Mouse (Mus musculus) limb, embryonic 10.5 days (tissue): ENCODE measurements at regions not wholly inside any gene's neighbourhood (a gene's known extent, or its start where the extent isn't known, plus 50 kb on each side); places are given as distances from the start of the nearest gene placed in this dataset.

Experiments used
- DNase-seq: peaks from one replicate; pipeline ENCODE4 v3.0.0-alpha.2; 2017; ENCODE audit warnings: low spot score
- H3K27ac ChIP-seq: fragments of 300-500 bp; sonication (generic); 2 replicates; pipeline ENCODE4 v1.5.1; 2016; ENCODE audit warnings: mild to moderate bottlenecking
- H3K27me3 ChIP-seq: fragments of 300-500 bp; sonication (generic); 2 replicates; pipeline ENCODE4 v1.6.1; 2016; ENCODE audit warnings: low read depth, mild to moderate bottlenecking; ENCODE audit not compliant: poor library complexity, severe bottlenecking
- H3K36me3 ChIP-seq: fragments of 300-500 bp; sonication (generic); 2 replicates; pipeline ENCODE4 v1.6.1; 2016; ENCODE audit warnings: mild to moderate bottlenecking, moderate library complexity
- H3K4me1 ChIP-seq: fragments of 300-500 bp; sonication (generic); 2 replicates; pipeline ENCODE4 v1.6.1; 2016
- H3K4me3 ChIP-seq: fragments of 300-500 bp; sonication (generic); 2 replicates; pipeline ENCODE4 v1.5.1; 2016; ENCODE audit warnings: mild to moderate bottlenecking, moderate library complexity
- H3K9me3 ChIP-seq: fragments of 300-500 bp; sonication (generic); replicated peaks from 2 replicates; pipeline ENCODE4 v1.6.1; 2016; ENCODE audit warnings: mild to moderate bottlenecking
- WGBS: fragments of 180-500 bp; shearing (Covaris S2); methylation state at CpG from one replicate; pipeline ENCODE4 v1.1.7; 2016; 5-methylcytosine and 5-hydroxymethylcytosine counted together

DNA sequence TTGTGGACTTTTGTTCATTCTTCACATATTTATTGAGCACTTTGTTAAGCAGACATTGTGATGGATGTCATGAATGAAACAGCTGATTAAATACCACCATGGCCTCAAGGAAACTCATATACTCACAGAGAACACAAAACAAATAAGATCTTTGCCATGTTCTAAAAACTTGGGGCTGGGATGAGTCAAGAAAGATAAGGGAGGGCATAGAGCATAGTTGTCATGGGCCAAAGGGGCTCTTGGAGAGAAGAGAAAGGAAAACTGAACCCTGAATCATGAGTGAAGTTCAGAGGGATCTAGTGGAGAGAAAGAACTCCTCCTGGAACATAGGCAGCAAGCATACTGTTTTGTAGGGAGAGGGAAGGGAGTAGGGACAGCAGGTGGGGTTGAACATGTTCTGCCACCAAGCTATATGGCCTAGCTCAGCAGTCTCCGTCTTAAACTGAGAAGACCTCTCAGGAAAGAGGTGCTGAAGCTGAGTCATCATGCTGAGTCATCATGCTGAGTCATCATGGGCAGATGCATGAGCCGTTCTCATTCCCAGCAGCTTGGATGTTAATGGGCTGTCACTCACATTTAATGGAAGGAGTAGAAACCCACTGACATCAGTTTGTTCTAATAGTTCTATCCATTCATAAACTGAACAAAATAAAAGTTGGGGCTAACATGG, 69.6 kb downstream of the Cetn3 start:
- Histone ChIP-seq H3K27me3 (no peaks in the 10 kb centered on the region), H3K36me3 (no peaks in the 10 kb centered on the region), H3K9me3 (no peaks in the 10 kb centered on the region), H3K4me1 (no peaks in the 10 kb centered on the region), H3K4me3 (no peak overlapping the region), H3K27ac (no peak overlapping the region)
- 77% methylated on average over 2 of the region's 2 CpGs for WGBS
- DNase-seq, result no peak

DNA sequence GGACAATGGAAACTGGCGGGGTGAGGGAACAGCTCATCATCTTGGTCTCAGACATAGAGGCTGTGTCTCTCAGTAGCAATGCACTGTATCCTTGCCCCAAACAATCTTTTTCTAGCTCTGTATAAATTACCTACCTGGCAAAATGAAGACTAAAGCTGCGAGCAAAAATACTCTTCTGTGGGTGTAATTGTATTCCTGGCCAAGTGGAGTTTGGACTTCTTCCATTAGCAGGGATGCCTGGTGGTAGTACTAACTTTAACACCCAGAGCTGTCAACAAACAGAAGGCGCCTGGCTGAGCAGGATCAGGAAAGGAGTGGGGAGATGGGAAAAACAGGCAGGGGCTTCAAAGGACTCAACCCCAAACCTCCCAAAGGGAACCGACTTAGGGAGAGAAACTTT, 73.2 kb downstream of the Cetn3 start:
- no peak for DNase-seq
- H3K4me1 ChIP-seq, result no peaks in the 10 kb centered on the region
- no peak overlapping the region for H3K27ac ChIP-seq
- WGBS, result 48% methylated on average over 4 of the region's 4 CpGs
- no peaks in the 10 kb centered on the region for H3K9me3 ChIP-seq
- no peak overlapping the region for H3K4me3 ChIP-seq
- no peaks in the 10 kb centered on the region for H3K27me3 ChIP-seq
- no peaks in the 10 kb centered on the region for H3K36me3 ChIP-seq

- no peak for DNase-seq
- no peaks in the 10 kb centered on the region for H3K36me3 ChIP-seq
- WGBS, result 90% methylated on average over 4 of the region's 4 CpGs
- no peak overlapping the region for H3K4me3 ChIP-seq
- no peak overlapping the region for H3K27ac ChIP-seq
- no peaks in the 10 kb centered on the region for H3K4me1 ChIP-seq
- H3K27me3 ChIP-seq, result no peaks in the 10 kb centered on the region
- H3K9me3 ChIP-seq, result no peaks in the 10 kb centered on the region
Measured at GRCm38 (mm10) chr13:81860683-81861082, 77.8 kb downstream of the Cetn3 start.

GRCm38 (mm10) chr13:81861886-81862600, 79.2 kb downstream of the Cetn3 start:
- Histone ChIP-seq H3K36me3 (no peaks in the 10 kb centered on the region), H3K9me3 (no peaks in the 10 kb centered on the region), H3K27me3 (no peaks in the 10 kb centered on the region), H3K27ac (no peak overlapping the region), H3K4me1 (no peaks in the 10 kb centered on the region), H3K4me3 (no peak overlapping the region)
- DNase-seq, result no peak
- 87% methylated on average over 5 of the region's 5 CpGs for WGBS

DNA sequence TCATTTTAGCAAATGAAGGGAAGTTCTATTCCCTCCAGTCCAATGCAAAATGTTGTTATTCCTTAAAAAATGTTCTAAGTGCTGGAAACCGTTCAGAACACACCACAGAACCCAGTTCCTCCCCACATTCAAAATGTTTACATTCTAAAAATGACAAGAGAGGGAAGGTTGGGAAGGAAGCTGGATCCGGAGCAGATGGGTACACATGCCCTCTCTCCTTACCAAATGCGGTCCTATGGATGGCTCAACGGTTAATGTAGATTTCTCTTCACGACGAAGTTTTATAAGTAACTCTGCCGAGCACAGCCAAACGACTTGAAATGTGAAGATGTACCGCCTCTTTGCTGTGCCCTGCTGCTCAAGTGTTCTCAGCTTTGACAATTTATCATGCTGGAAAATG, 88.3 kb downstream of the Cetn3 start:
- H3K4me1 ChIP-seq, result no peaks in the 10 kb centered on the region
- no peak overlapping the region for H3K4me3 ChIP-seq
- no peaks in the 10 kb centered on the region for H3K27me3 ChIP-seq
- H3K9me3 ChIP-seq, result no peaks in the 10 kb centered on the region
- no peak overlapping the region for H3K27ac ChIP-seq
- no peak for DNase-seq
- no peaks in the 10 kb centered on the region for H3K36me3 ChIP-seq
- WGBS, result 83% methylated on average over 9 of the region's 9 CpGs

- Histone ChIP-seq H3K4me3 (no peak overlapping the region), H3K27ac (no peak overlapping the region), H3K27me3 (no peaks in the 10 kb centered on the region), H3K4me1 (peaks cover 7% of the 10 kb centered on the region; the same call in 1 of the 2 replicates), H3K9me3 (no peaks in the 10 kb centered on the region), H3K36me3 (no peaks in the 10 kb centered on the region)
- DNase-seq, result no peak
- WGBS, result 43% methylated on average over 6 of the region's 6 CpGs
Measured at GRCm38 (mm10) chr13:81885879-81886278, 103.0 kb downstream of the Cetn3 start.

GRCm38 (mm10) chr13:81930266-81930665, 147.4 kb downstream of the Cetn3 start:
- H3K27me3 ChIP-seq, result no peaks in the 10 kb centered on the region
- H3K27ac ChIP-seq, result no peak overlapping the region
- no peaks in the 10 kb centered on the region for H3K9me3 ChIP-seq
- H3K4me3 ChIP-seq, result no peak overlapping the region
- DNase-seq, result no peak
- H3K36me3 ChIP-seq, result no peaks in the 10 kb centered on the region
- no peaks in the 10 kb centered on the region for H3K4me1 ChIP-seq
- WGBS, result 89% methylated on average over 4 of the region's 4 CpGs

GRCm38 (mm10) chr13:81931199-81931598, 148.3 kb downstream of the Cetn3 start:
- no peaks in the 10 kb centered on the region for H3K27me3 ChIP-seq
- H3K27ac ChIP-seq, result no peak overlapping the region
- H3K4me3 ChIP-seq, result no peak overlapping the region
- DNase-seq, result no peak
- no peaks in the 10 kb centered on the region for H3K4me1 ChIP-seq
- no peaks in the 10 kb centered on the region for H3K36me3 ChIP-seq
- H3K9me3 ChIP-seq, result no peaks in the 10 kb centered on the region
- whole genome bisulfite sequencing, result 97% methylated on average over 2 of the region's 2 CpGs

DNA sequence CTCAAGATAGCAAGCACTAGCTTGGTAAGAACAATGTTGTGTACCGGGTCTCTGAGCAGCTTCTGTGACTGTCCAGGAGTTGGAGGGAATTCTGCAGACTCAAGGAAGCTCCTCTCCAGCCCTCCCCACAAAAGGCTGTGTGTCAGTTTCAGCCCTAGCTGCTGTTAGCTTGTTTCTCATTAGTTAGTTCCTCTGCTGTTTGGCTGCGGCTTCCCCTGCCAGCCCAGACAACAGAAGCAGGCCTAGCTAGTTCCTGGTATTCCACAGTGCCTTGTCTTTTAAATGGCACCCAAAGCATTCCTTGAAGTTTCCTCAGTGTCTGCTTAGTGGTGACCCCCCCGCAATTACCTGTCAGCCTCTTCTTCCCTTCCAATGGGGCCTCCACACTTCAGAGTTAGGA, 154.2 kb downstream of the Cetn3 start:
- H3K27me3 ChIP-seq, result no peaks in the 10 kb centered on the region
- no peak overlapping the region for H3K27ac ChIP-seq
- WGBS, result 73% methylated on average over 3 of the region's 3 CpGs
- DNase-seq, result no peak
- no peaks in the 10 kb centered on the region for H3K9me3 ChIP-seq
- no peaks in the 10 kb centered on the region for H3K4me1 ChIP-seq
- H3K4me3 ChIP-seq, result no peak overlapping the region
- no peaks in the 10 kb centered on the region for H3K36me3 ChIP-seq

DNA sequence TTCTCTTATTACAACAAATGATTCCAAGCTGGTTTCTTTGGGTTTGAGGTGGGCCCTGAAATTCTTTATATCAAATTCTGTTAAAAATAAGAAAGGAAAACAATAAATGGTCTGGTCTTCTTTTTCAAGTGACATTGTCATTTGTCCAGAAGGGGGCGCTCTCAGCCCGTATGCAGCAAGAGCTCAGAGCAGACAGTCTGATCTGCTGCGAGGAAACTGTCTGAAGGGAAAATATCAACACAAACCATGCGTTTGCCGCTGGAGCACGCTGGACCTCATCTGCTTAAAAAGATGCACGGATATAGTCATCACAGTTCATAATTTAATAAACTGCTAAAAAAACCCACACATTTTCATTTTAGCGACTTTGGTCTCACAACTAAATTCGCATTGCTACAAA, 161.2 kb downstream of the Cetn3 start:
- Histone ChIP-seq H3K27ac (no peak overlapping the region), H3K4me1 (peaks cover 9% of the 10 kb centered on the region), H3K27me3 (no peaks in the 10 kb centered on the region), H3K9me3 (no peaks in the 10 kb centered on the region), H3K36me3 (no peaks in the 10 kb centered on the region), H3K4me3 (peak overlapping the region; percentile 28; the same call in 1 of the 2 replicates)
- WGBS, result 16% methylated on average over 9 of the region's 9 CpGs
- DNase-seq, result peak; percentile 86

DNA sequence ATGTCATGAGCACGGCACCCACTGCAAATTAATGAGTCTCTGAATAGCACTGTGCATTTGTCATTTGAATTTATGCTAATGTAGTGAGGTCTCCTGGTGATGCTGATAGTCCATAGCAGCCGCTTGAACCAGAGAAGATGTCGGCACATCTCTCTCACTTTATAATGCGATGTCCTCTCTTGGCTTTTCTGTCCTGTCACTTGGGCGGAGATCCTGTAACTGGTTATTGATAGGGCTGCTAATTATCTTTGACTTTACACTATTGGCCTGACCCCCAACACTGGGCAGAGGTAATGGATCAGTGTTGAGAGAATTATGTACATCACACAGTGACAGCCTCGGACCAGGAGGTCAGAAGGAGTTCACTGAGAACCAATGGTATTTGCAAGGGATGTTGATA, 161.6 kb downstream of the Cetn3 start:
- Histone ChIP-seq H3K27me3 (no peaks in the 10 kb centered on the region), H3K9me3 (no peaks in the 10 kb centered on the region), H3K27ac (no peak overlapping the region), H3K4me1 (peaks cover 9% of the 10 kb centered on the region), H3K36me3 (no peaks in the 10 kb centered on the region), H3K4me3 (peak overlapping the region; percentile 28; the same call in 1 of the 2 replicates)
- peak; percentile 30 for DNase-seq
- WGBS, result 32% methylated on average over 6 of the region's 6 CpGs

DNA sequence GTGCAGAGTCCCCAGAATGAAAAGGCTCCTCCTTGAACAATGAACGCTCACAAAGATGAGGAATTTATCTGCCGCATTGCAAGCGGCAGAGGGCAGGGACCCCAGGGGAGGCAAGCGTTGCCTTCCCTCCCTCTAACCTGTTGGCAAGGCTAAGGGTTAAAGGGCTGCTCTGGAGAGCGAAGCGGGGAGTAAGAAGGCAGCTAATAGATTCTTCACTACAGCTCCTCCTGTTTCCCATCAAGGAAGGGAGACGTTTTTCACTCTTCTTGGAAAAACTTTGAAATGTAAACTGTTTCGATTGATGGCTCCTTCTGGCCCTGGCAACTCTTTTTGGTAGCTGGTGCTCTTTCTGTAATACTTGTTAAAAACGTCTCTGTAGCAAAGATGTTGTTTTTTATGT, 162.9 kb downstream of the Cetn3 start:
- H3K4me3 ChIP-seq, result peak overlapping the region; percentile 22; the same call in 1 of the 2 replicates
- H3K36me3 ChIP-seq, result no peaks in the 10 kb centered on the region
- WGBS, result 5% methylated on average over 9 of the region's 9 CpGs
- H3K9me3 ChIP-seq, result no peaks in the 10 kb centered on the region
- H3K27ac ChIP-seq, result no peak overlapping the region
- peaks cover 9% of the 10 kb centered on the region for H3K4me1 ChIP-seq
- no peaks in the 10 kb centered on the region for H3K27me3 ChIP-seq
- peak; percentile 34 for DNase-seq

DNA sequence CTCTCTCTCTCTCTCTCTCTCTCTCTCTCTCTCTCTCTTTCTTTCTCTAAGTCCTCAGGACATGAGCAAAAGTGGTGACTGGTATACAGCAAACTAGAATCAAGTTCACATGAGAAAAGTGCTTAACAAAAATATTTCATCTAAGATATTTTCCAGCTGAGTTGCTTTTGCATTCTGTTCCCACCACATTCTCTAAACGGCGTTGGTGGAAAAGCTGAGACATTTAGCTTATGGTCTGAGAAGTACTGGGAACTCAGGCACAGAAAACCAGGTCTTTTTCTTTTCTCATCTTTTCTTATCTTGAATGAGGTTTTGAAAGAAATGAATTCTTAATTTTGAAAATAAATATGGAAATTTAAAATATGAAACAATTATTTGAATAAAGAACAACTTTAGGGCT, 182.6 kb downstream of the Cetn3 start:
- H3K4me1 ChIP-seq, result no peaks in the 10 kb centered on the region
- no peaks in the 10 kb centered on the region for H3K36me3 ChIP-seq
- H3K9me3 ChIP-seq, result no peaks in the 10 kb centered on the region
- H3K27me3 ChIP-seq, result no peaks in the 10 kb centered on the region
- H3K4me3 ChIP-seq, result no peak overlapping the region
- no peak overlapping the region for H3K27ac ChIP-seq
- WGBS, result 91% methylated on average over 2 of the region's 2 CpGs
- DNase-seq, result no peak
